11 mouse cellular contexts compared by ENCODE assay signal in the genomic region with DNA sequence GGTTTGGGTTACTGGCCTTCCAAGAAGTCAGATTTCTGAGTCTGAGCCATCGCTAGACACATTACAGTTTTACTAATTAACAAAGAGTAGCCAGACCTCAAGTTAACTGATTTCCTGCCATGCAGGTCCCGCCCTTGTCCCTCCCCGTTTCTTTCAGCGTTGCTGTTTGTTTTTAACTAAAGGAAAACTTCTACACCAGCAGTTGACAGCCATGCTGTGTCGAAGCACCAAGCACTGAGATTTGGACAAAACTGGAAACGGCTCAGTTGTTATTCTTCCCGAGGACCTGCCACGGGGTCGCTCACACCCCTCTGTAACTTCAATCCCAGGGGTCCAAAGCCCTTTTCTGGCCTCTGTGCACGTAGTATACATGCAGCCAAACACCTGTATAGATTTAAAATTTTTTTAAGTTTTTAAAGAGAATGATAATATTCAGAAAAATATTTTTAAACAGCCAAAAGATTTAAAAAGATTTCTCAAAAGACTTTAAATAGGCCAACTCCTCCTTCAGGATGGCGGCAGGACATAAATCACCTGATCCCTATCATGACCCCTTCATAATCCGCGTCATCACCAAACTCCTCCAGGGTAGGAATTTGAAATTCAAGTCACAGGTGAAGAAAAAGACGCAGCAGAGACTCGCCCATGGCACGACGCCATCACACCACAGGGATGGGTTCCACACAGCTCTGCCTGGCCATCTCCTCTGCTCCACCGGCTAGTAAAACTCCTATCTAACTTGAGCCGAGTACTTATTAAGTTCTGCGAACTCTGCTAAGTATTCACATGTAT. TPM values are rescaled to one million over a fixed set of nuclear protein-coding genes. Genes with fewer than 3 reads are reported as not detected.
DNase-seq lines count a peak whose midpoint lies in the region; ATAC-seq and TF ChIP-seq lines count a peak whose summit lies in the region.
"Had no signal": no experiment of that assay in that cellular context is flagged by ENCODE, and none has a peak within 500 bp of the region (broad histone marks: within the 10 kb centered on the region; RNA-seq: fewer than 3 reads in every experiment).

No protein-coding gene starts in this region.

- no peak overlapping the region for H3K4me2 ChIP-seq in stomach, postnatal 0 days (replicated peaks; ENCODE audit: low read depth)
- no peak overlapping the region for H3K4me2 ChIP-seq in midbrain, embryonic 14.5 days (ENCODE audit: low read length)
- H3K4me2 ChIP-seq: embryonic facial prominence, embryonic 15.5 days had no signal

- peak overlapping the region; percentile 42 for H3K9ac ChIP-seq in MEL (ENCODE audit: control insufficient read depth, low read depth, low read length, poor library complexity, severe bottlenecking)
- no peak overlapping the region for H3K9ac ChIP-seq in stomach, postnatal 0 days (ENCODE audit: low read length)
- H3K9ac ChIP-seq in midbrain, embryonic 14.5 days (replicated peaks; ENCODE audit: low read length) = no peak overlapping the region
- H3K9ac ChIP-seq: embryonic facial prominence, embryonic 15.5 days; liver, postnatal 0 days had no signal

- TF ChIP-seq EP300 in MEL (IDR thresholded peaks at IDR 0.05; ENCODE audit: low read depth in 1 of 2, low read length in 2 of 2) = no peak
- TF ChIP-seq EP300 in stomach, postnatal 0 days (optimal IDR thresholded peaks at IDR 0.05) = no peak

- TF ChIP-seq CTCF in MEL (IDR thresholded peaks at IDR 0.05 in 2 of 3, conservative IDR thresholded peaks at IDR 0.05 in 1 of 3; ENCODE audit: control insufficient read depth in 1 of 3, insufficient read depth in 1 of 3, low read depth in 2 of 3, low read length in 3 of 3, poor library complexity in 1 of 3, severe bottlenecking in 1 of 3) = no peak; a peak in 1 of 6 replicates
- no peak for TF ChIP-seq CTCF in stomach, postnatal 0 days (IDR thresholded peaks at IDR 0.05; ENCODE audit: low read depth)

- peaks cover 0 to 4% of the 10 kb centered on the region in 2 experiments; a peak in 2 of 4 replicates for H3K27me3 ChIP-seq in MEL (ENCODE audit: control insufficient read depth in 1 of 2, insufficient read depth in 2 of 2, low read length in 2 of 2)
- no peaks in the 10 kb centered on the region for H3K27me3 ChIP-seq in stomach, postnatal 0 days (ENCODE audit: control insufficient read depth, insufficient read depth, low read length)
- H3K27me3 ChIP-seq in midbrain, embryonic 14.5 days (ENCODE audit: control insufficient read depth, insufficient read depth, low read length) = no peaks in the 10 kb centered on the region
- H3K27me3 ChIP-seq: embryonic facial prominence, embryonic 15.5 days had no signal

- ATAC-seq in stomach, postnatal 0 days (ENCODE audit: low FRiP score, low TSS enrichment) = no peak
- no peak for ATAC-seq in midbrain, embryonic 14.5 days (ENCODE audit: low FRiP score, low TSS enrichment)

- H3K4me1 ChIP-seq in MEL (ENCODE audit: control insufficient read depth in 1 of 2, insufficient read depth in 2 of 2, low read length in 2 of 2) = peaks cover 12 to 23% of the 10 kb centered on the region in 2 experiments
- no peaks in the 10 kb centered on the region for H3K4me1 ChIP-seq in stomach, postnatal 0 days (replicated peaks; ENCODE audit: control insufficient read depth, insufficient read depth)
- H3K4me1 ChIP-seq in midbrain, embryonic 14.5 days (ENCODE audit: control insufficient read depth, insufficient read depth, low read length) = no peaks in the 10 kb centered on the region
- H3K4me1 ChIP-seq: limb, embryonic 10.5 days; midbrain, embryonic 10.5 days had no signal

- TF ChIP-seq POLR2A in MEL (IDR thresholded peaks at IDR 0.05; ENCODE audit: control insufficient read depth in 1 of 2, insufficient read depth in 1 of 2, low read depth in 1 of 2, low read length in 2 of 2, poor library complexity in 1 of 2) = no peak; a peak in 1 of 4 replicates

- H3K27ac ChIP-seq in MEL (ENCODE audit: control insufficient read depth, low read depth, low read length) = peak overlapping the region; percentile 45
- H3K27ac ChIP-seq in stomach, postnatal 0 days (replicated peaks) = 0 out of 2 replicates have a peak overlapping the region, but pooled peaks have one; percentile 13
- no peak overlapping the region for H3K27ac ChIP-seq in midbrain, embryonic 14.5 days (replicated peaks; ENCODE audit: low read depth, low read length)
- H3K27ac ChIP-seq: embryonic facial prominence, embryonic 15.5 days; limb, embryonic 10.5 days; midbrain, embryonic 10.5 days had no signal

- no peak; the same call in 1 of the 2 replicates for TF ChIP-seq RAD21 in MEL (IDR thresholded peaks at IDR 0.05; ENCODE audit: low read depth, low read length)

- WGBS in stomach, postnatal 0 days = 59% methylated on average over 20 of the region's 20 CpGs
- WGBS in midbrain, embryonic 14.5 days = 84% methylated on average over 20 of the region's 20 CpGs

- no peaks in the 10 kb centered on the region for H3K9me3 ChIP-seq in MEL (replicated peaks; ENCODE audit: insufficient read depth, low read length)
- H3K9me3 ChIP-seq in stomach, postnatal 0 days (ENCODE audit: control insufficient read depth, low read length) = no peaks in the 10 kb centered on the region
- no peaks in the 10 kb centered on the region for H3K9me3 ChIP-seq in midbrain, embryonic 14.5 days (ENCODE audit: control insufficient read depth, low read length)
- H3K9me3 ChIP-seq: embryonic facial prominence, embryonic 15.5 days; limb, embryonic 10.5 days; midbrain, embryonic 10.5 days had no signal

- H3K4me3 ChIP-seq in MEL (ENCODE audit: control insufficient read depth in 1 of 2, insufficient read depth in 1 of 2, low read depth in 2 of 2, low read length in 2 of 2) = peak overlapping the region; percentile 48 to 66
- H3K4me3 ChIP-seq in stomach, postnatal 0 days (ENCODE audit: low read depth, low read length) = no peak overlapping the region
- H3K4me3 ChIP-seq in midbrain, embryonic 14.5 days (replicated peaks; ENCODE audit: low read depth, low read length) = no peak overlapping the region
- H3K4me3 ChIP-seq: embryonic facial prominence, embryonic 15.5 days; limb, embryonic 10.5 days; midbrain, embryonic 10.5 days had no signal

- peak; percentile 41 to 48 for DNase-seq in spleen, postnatal 36 days (ENCODE audit: low spot score in 2 of 2)
- no peak for DNase-seq in spleen, postnatal 14 days (ENCODE audit: low spot score in 2 of 2)
- peak; percentile 81 for DNase-seq in MEL (ENCODE audit: low read depth, low spot score)
- DNase-seq in kidney, adult 9 months = peak; percentile 82
- DNase-seq in stomach, postnatal 0 days (ENCODE audit: low spot score) = no peak
- no peak for DNase-seq in layer of hippocampus, postnatal 10 days (ENCODE audit: low spot score in 2 of 2)
- no peak for DNase-seq in midbrain, embryonic 14.5 days

- H3K79me2 ChIP-seq in MEL (ENCODE audit: control insufficient read depth, insufficient read depth, low read length, poor library complexity) = no peaks in the 10 kb centered on the region

- peaks cover 0 to 24% of the 10 kb centered on the region in 2 experiments; a peak in 2 of 4 replicates for H3K36me3 ChIP-seq in MEL (ENCODE audit: control insufficient read depth in 1 of 2, insufficient read depth in 2 of 2, low read length in 2 of 2)
- no peaks in the 10 kb centered on the region for H3K36me3 ChIP-seq in stomach, postnatal 0 days (ENCODE audit: control insufficient read depth, insufficient read depth, low read length)
- H3K36me3 ChIP-seq in midbrain, embryonic 14.5 days (ENCODE audit: control insufficient read depth, insufficient read depth, low read length) = no peaks in the 10 kb centered on the region
- H3K36me3 ChIP-seq: embryonic facial prominence, embryonic 15.5 days; limb, embryonic 10.5 days; midbrain, embryonic 10.5 days had no signal

TF ChIP-seq in MEL, 35 proteins besides CTCF, POLR2A, EP300 and RAD21 (continues in another document):
- peak; percentile 35; the same call in 1 of the 2 replicates for TF ChIP-seq TBP (IDR thresholded peaks at IDR 0.05; ENCODE audit: low read depth, low read length)
- TF ChIP-seq BHLHE40 (IDR thresholded peaks at IDR 0.05; ENCODE audit: borderline replicate concordance, low read depth, low read length) = 0 out of 2 replicates have a peak, but pooled peaks have one; percentile 13
- TF ChIP-seq SMC3 (IDR thresholded peaks at IDR 0.05; ENCODE audit: low read depth, low read length) = 0 out of 2 replicates have a peak, but pooled peaks have one; percentile 21
- 0 out of 2 replicates have a peak, but pooled peaks have one; percentile 7 for TF ChIP-seq TCF12 (IDR thresholded peaks at IDR 0.05; ENCODE audit: low read depth, low read length)
- no peak for TF ChIP-seq CHD2 (IDR thresholded peaks at IDR 0.05; ENCODE audit: low read length)
- TF ChIP-seq ZC3H11A (IDR thresholded peaks at IDR 0.05; ENCODE audit: low read depth, low read length) = 0 out of 2 replicates have a peak, but pooled peaks have one; percentile 28
- TF ChIP-seq NELFE (IDR thresholded peaks at IDR 0.05; ENCODE audit: low read depth, low read length) = peak; percentile 24; the same call in 1 of the 2 replicates
- peak; percentile 20; the same call in 1 of the 2 replicates for TF ChIP-seq ETS1 (IDR thresholded peaks at IDR 0.05; ENCODE audit: low read depth, low read length)
- no peak for TF ChIP-seq GABPA (IDR thresholded peaks at IDR 0.05; ENCODE audit: low read depth, low read length)
- no peak for TF ChIP-seq POLR2AphosphoS2 (IDR thresholded peaks at IDR 0.05; ENCODE audit: low read length)
- TF ChIP-seq MYB (IDR thresholded peaks at IDR 0.05; ENCODE audit: low read depth, low read length) = no peak
- TF ChIP-seq MAX (IDR thresholded peaks at IDR 0.05; ENCODE audit: low read length) = peak; percentile 79
- 0 out of 2 replicates have a peak, but pooled peaks have one; percentile 17 for TF ChIP-seq MYC (IDR thresholded peaks at IDR 0.05; ENCODE audit: low read depth, low read length)
- TF ChIP-seq CHD1 (IDR thresholded peaks at IDR 0.05; ENCODE audit: low read depth, low read length) = peak; percentile 90; the same call in 1 of the 2 replicates

RNA-seq across cellular contexts. Expression of a gene that starts 6.9 kb away (rescaled TPM):
- total RNA-seq in MEL (2012; rRNA removed) = 81.1 and 108 TPM in 2 replicates
- 10 to 100 TPM in 1 of 2 experiments, not detected in 1; 92.5 TPM for polyA plus RNA-seq in MEL (2012; ENCODE audit: insufficient read depth in 1 of 2, insufficient read length in 2 of 2, low read depth in 1 of 2, low replicate concordance in 2 of 2, missing spikeins in 1 of 2)
- polyA plus RNA-seq in stomach, postnatal 0 days (2015; fragmentation: Nextera tagmentation; extraction: Ambion mirVana) = 314 and 375 TPM in 2 replicates
- 10 to 100 TPM; 66.3 to 71.8 TPM for total RNA-seq in layer of hippocampus, postnatal 10 days (2021)
- polyA plus RNA-seq in midbrain, embryonic 14.5 days (2014; fragmentation: Nextera tagmentation; extraction: Ambion mirVana) = 67.9 and 86.5 TPM in 2 replicates

RNA-seq across cellular contexts. Expression of a gene that starts 27.7 kb away (rescaled TPM):
- total RNA-seq in MEL (2012; rRNA removed) = not detected in 2 replicates
- polyA plus RNA-seq in MEL (2012; ENCODE audit: insufficient read depth in 1 of 2, insufficient read length in 2 of 2, low read depth in 1 of 2, low replicate concordance in 2 of 2, missing spikeins in 1 of 2) = under 1 TPM in 1 of 2 experiments, not detected in 1; 0.32 TPM
- 1,952 and 2,093 TPM in 2 replicates for polyA plus RNA-seq in stomach, postnatal 0 days (2015; fragmentation: Nextera tagmentation; extraction: Ambion mirVana)
- total RNA-seq in layer of hippocampus, postnatal 10 days (2021) = 10 to 100 TPM; 16.1 to 20.2 TPM
- 94.0 and 157 TPM in 2 replicates for polyA plus RNA-seq in midbrain, embryonic 14.5 days (2014; fragmentation: Nextera tagmentation; extraction: Ambion mirVana)

Comparison
In these comparisons a context has a peak if more than half of its experiments do, and no peak if none do; other contexts are left out.
1. DNase-seq: peak in spleen, postnatal 36 days (2 of 2), MEL (single experiment) and kidney, adult 9 months (single experiment); none in spleen, postnatal 14 days (0 of 2), stomach, postnatal 0 days (single experiment), layer of hippocampus, postnatal 10 days (0 of 2) and midbrain, embryonic 14.5 days (single experiment).
2. H3K4me3 ChIP-seq: peak in MEL (2 of 2); none in stomach, postnatal 0 days (single experiment) and midbrain, embryonic 14.5 days (single experiment).
3. RNA of a gene that starts 27.7 kb away (polyA plus RNA-seq): 1,952 to 2,093 TPM in stomach, postnatal 0 days and 94.0 to 157 TPM in midbrain, embryonic 14.5 days; 0.32 TPM in MEL; every median in the first group is over 10 times any median in the second.